Mouse (Mus musculus) embryonic facial prominence, embryonic 10.5 days (tissue): ENCODE measurements at regions not wholly inside any gene's neighbourhood (a gene's known extent, or its start where the extent isn't known, plus 50 kb on each side); places are given as distances from the start of the nearest gene placed in this dataset.

Source experiments
- DNase-seq: peaks from one replicate; pipeline ENCODE4 v3.0.0-alpha.2; 2017; ENCODE audit warnings: low spot score
- H3K27ac ChIP-seq: fragments of 300-500 bp; sonication (generic); replicated peaks from 2 replicates; pipeline ENCODE4 v1.5.1; 2016; ENCODE audit warnings: mild to moderate bottlenecking
- H3K27me3 ChIP-seq: fragments of 300-500 bp; sonication (generic); replicated peaks from 2 replicates; pipeline ENCODE4 v1.6.1; 2016; ENCODE audit warnings: low read depth, mild to moderate bottlenecking; ENCODE audit not compliant: poor library complexity, severe bottlenecking
- H3K36me3 ChIP-seq: fragments of 300-500 bp; sonication (generic); replicated peaks from 2 replicates; pipeline ENCODE4 v1.6.1; 2016; ENCODE audit warnings: mild to moderate bottlenecking, moderate library complexity
- H3K4me1 ChIP-seq: fragments of 300-500 bp; sonication (generic); 2 replicates; pipeline ENCODE4 v1.6.1; 2016
- H3K4me3 ChIP-seq: fragments of 300-500 bp; sonication (generic); 2 replicates; pipeline ENCODE4 v1.5.1; 2016; ENCODE audit warnings: mild to moderate bottlenecking, moderate library complexity
- H3K9me3 ChIP-seq: fragments of 300-500 bp; sonication (generic); 2 replicates; pipeline ENCODE4 v1.6.1; 2016; ENCODE audit warnings: mild to moderate bottlenecking
- WGBS: fragments of 180-500 bp; shearing (Covaris S2); methylation state at CpG from one replicate; pipeline ENCODE4 v1.1.7; 2016; 5-methylcytosine and 5-hydroxymethylcytosine counted together

GRCm38 (mm10) chr5:75444024-75444604 is 130.6 kb upstream of the Kit start:
- Histone ChIP-seq H3K36me3 (no peaks in the 10 kb centered on the region), H3K27ac (no peak overlapping the region), H3K4me3 (no peak overlapping the region), H3K9me3 (no peaks in the 10 kb centered on the region), H3K27me3 (peaks cover 9% of the 10 kb centered on the region), H3K4me1 (peaks cover 3% of the 10 kb centered on the region; the same call in 1 of the 2 replicates)
- 89% methylated on average over 3 of the region's 3 CpGs for WGBS
- DNase-seq: no peak

GRCm38 (mm10) chr5:75446386-75446785 is 128.3 kb upstream of the Kit start:
- H3K9me3 ChIP-seq: no peaks in the 10 kb centered on the region
- H3K4me1 ChIP-seq: peaks cover 14% of the 10 kb centered on the region
- no peak for DNase-seq
- 68% methylated on average over 1 of the region's 1 CpGs for WGBS
- H3K36me3 ChIP-seq: no peaks in the 10 kb centered on the region
- no peak overlapping the region for H3K4me3 ChIP-seq
- H3K27me3 ChIP-seq: peaks cover 31% of the 10 kb centered on the region
- no peak overlapping the region for H3K27ac ChIP-seq

- H3K9me3 ChIP-seq: no peaks in the 10 kb centered on the region
- H3K27me3 ChIP-seq: peaks cover 31% of the 10 kb centered on the region
- DNase-seq: no peak
- H3K27ac ChIP-seq: no peak overlapping the region
- WGBS: 59% methylated on average over 21 of the region's 21 CpGs
- no peaks in the 10 kb centered on the region for H3K36me3 ChIP-seq
- H3K4me3 ChIP-seq: no peak overlapping the region
- H3K4me1 ChIP-seq: peaks cover 11% of the 10 kb centered on the region
Measured at GRCm38 (mm10) chr5:75449913-75450525, 124.7 kb upstream of the Kit start.

GRCm38 (mm10) chr5:75450564-75450963 is 124.2 kb upstream of the Kit start:
- WGBS: 51% methylated on average over 9 of the region's 9 CpGs
- H3K4me1 ChIP-seq: peaks cover 11% of the 10 kb centered on the region
- H3K9me3 ChIP-seq: no peaks in the 10 kb centered on the region
- H3K36me3 ChIP-seq: no peaks in the 10 kb centered on the region
- H3K4me3 ChIP-seq: no peak overlapping the region
- H3K27ac ChIP-seq: no peak overlapping the region
- DNase-seq: no peak
- peaks cover 31% of the 10 kb centered on the region for H3K27me3 ChIP-seq

- no peak overlapping the region for H3K4me3 ChIP-seq
- peaks cover 11% of the 10 kb centered on the region for H3K4me1 ChIP-seq
- no peaks in the 10 kb centered on the region for H3K9me3 ChIP-seq
- no peaks in the 10 kb centered on the region for H3K36me3 ChIP-seq
- H3K27ac ChIP-seq: no peak overlapping the region
- DNase-seq: no peak
- peaks cover 30% of the 10 kb centered on the region for H3K27me3 ChIP-seq
- 64% methylated on average over 5 of the region's 5 CpGs for WGBS
Measured at GRCm38 (mm10) chr5:75451081-75451480, 123.6 kb upstream of the Kit start.

- no peak for DNase-seq
- H3K27me3 ChIP-seq: peaks cover 28% of the 10 kb centered on the region
- H3K36me3 ChIP-seq: no peaks in the 10 kb centered on the region
- H3K9me3 ChIP-seq: no peaks in the 10 kb centered on the region
- H3K4me3 ChIP-seq: no peak overlapping the region
- WGBS: 92% methylated on average over 8 of the region's 8 CpGs
- no peak overlapping the region for H3K27ac ChIP-seq
- peaks cover 11% of the 10 kb centered on the region for H3K4me1 ChIP-seq
Measured at GRCm38 (mm10) chr5:75451693-75452092, 123.0 kb upstream of the Kit start.

- no peak for DNase-seq
- Histone ChIP-seq H3K9me3 (no peaks in the 10 kb centered on the region), H3K27me3 (peaks cover 24% of the 10 kb centered on the region), H3K4me3 (no peak overlapping the region), H3K36me3 (no peaks in the 10 kb centered on the region), H3K27ac (no peak overlapping the region), H3K4me1 (peaks cover 11% of the 10 kb centered on the region)
- WGBS: 81% methylated on average over 9 of the region's 9 CpGs
Measured at GRCm38 (mm10) chr5:75453757-75454390, 120.8 kb upstream of the Kit start.

GRCm38 (mm10) chr5:75454961-75455541 is 119.7 kb upstream of the Kit start:
- Histone ChIP-seq H3K9me3 (no peaks in the 10 kb centered on the region), H3K27ac (no peak overlapping the region)
- WGBS: 85% methylated on average over 16 of the region's 16 CpGs

GRCm38 (mm10) chr5:75457403-75457802 is 117.3 kb upstream of the Kit start:
- no peaks in the 10 kb centered on the region for H3K9me3 ChIP-seq
- peaks cover 8% of the 10 kb centered on the region for H3K4me1 ChIP-seq
- no peak overlapping the region for H3K4me3 ChIP-seq
- DNase-seq: no peak
- no peak overlapping the region for H3K27ac ChIP-seq
- no peaks in the 10 kb centered on the region for H3K36me3 ChIP-seq
- WGBS: 87% methylated on average over 6 of the region's 6 CpGs
- H3K27me3 ChIP-seq: no peaks in the 10 kb centered on the region

More at GRCm38 (mm10) chr5:75454961-75455541, 119.7 kb upstream of the Kit start:
- Histone ChIP-seq H3K4me3 (no peak overlapping the region), H3K27me3 (peaks cover 13% of the 10 kb centered on the region), H3K4me1 (peaks cover 14% of the 10 kb centered on the region), H3K36me3 (no peaks in the 10 kb centered on the region)
- DNase-seq: no peak

GRCm38 (mm10) chr5:75458317-75458716 is 116.4 kb upstream of the Kit start:
- H3K36me3 ChIP-seq: no peaks in the 10 kb centered on the region
- H3K27ac ChIP-seq: no peak overlapping the region
- peaks cover 8% of the 10 kb centered on the region for H3K4me1 ChIP-seq
- WGBS: 91% methylated on average over 7 of the region's 7 CpGs
- H3K9me3 ChIP-seq: no peaks in the 10 kb centered on the region
- H3K4me3 ChIP-seq: no peak overlapping the region
- H3K27me3 ChIP-seq: no peaks in the 10 kb centered on the region
- no peak for DNase-seq

- H3K27ac ChIP-seq: no peak overlapping the region
- DNase-seq: no peak
- H3K4me1 ChIP-seq: peaks cover 8% of the 10 kb centered on the region
- no peaks in the 10 kb centered on the region for H3K36me3 ChIP-seq
- 64% methylated on average over 3 of the region's 3 CpGs for WGBS
- no peaks in the 10 kb centered on the region for H3K9me3 ChIP-seq
- no peak overlapping the region for H3K4me3 ChIP-seq
- H3K27me3 ChIP-seq: no peaks in the 10 kb centered on the region; the same call in 1 of the 2 replicates
Measured at GRCm38 (mm10) chr5:75459758-75460354, 114.9 kb upstream of the Kit start.

- H3K27me3 ChIP-seq: no peaks in the 10 kb centered on the region; the same call in 1 of the 2 replicates
- no peak overlapping the region for H3K27ac ChIP-seq
- no peak for DNase-seq
- no peaks in the 10 kb centered on the region for H3K9me3 ChIP-seq
- H3K4me3 ChIP-seq: no peak overlapping the region
- WGBS: 86% methylated on average over 9 of the region's 9 CpGs
- peaks cover 8% of the 10 kb centered on the region for H3K4me1 ChIP-seq
- no peaks in the 10 kb centered on the region for H3K36me3 ChIP-seq
Measured at GRCm38 (mm10) chr5:75460414-75461025, 114.2 kb upstream of the Kit start.
